Mouse (Mus musculus) embryo, embryonic 10 days (tissue): ENCODE measurements at regions not wholly inside any gene's neighbourhood (a gene's known extent, or its start where the extent isn't known, plus 50 kb on each side); places are given as distances from the start of the nearest gene placed in this dataset.

Source experiments
- DNase-seq: peaks from one replicate; pipeline ENCODE4 v3.0.0-alpha.2; 2015; ENCODE audit warnings: low spot score

DNA sequence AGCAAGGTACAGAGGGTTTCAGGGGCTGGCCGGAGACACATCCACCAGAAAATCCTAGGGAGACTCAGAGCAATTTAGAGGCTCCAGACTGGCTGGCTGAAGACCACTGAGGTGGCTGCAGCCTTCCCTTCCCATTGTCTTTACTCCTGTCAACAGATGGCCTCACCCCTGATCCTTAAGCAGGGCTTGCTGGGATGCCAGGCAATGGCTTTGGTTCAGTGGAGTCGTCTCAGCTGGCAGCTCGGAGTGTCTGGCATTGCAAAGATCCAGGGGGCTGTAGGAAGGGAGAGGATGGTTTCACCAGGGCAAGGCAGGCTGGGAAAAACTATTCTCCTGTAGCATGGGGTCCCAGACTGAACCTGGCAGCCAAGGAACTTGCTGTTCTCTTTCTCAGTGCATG, 395.8 kb downstream of the Tshz3 start:
- DNase-seq = no peak

DNA sequence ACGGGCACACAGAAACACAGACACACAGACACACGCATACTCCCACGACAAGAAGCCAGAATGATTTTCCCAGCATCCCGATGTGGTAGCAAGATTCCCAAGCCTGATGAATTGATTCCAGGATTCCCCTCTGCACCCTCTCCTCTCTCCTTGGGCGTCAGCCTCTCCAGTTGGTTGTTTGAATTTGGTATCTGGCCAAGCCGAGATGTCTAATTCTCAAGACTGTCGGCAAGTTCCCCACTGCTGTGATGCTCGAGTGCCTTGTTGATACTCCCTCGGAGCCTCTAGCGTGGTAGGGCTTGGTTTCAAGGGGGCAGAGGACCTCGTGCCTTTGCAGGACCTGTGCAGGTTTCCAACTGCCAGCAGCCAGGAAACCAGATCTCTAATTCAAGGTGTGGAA, 397.9 kb downstream of the Tshz3 start:
- DNase-seq = no peak

DNA sequence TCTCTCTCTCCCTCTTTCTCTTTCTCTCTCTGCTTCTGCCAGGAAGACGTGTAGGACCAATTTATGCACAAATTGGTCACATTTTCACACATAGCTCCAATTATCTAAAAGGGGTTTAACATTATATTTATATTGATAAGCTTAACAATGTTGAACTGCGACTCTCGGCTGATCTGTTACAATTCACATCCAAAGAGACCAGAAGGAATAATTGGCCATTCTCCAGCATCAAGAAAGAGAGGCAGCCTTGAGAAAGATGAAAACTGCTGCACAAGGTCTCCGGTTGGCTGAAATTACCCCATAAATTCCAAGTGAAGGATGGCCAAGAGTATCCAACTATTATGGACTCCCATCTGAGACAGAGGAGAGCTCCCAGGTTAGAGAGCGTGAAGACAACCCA, 398.4 kb downstream of the Tshz3 start:
- DNase-seq = no peak

DNA sequence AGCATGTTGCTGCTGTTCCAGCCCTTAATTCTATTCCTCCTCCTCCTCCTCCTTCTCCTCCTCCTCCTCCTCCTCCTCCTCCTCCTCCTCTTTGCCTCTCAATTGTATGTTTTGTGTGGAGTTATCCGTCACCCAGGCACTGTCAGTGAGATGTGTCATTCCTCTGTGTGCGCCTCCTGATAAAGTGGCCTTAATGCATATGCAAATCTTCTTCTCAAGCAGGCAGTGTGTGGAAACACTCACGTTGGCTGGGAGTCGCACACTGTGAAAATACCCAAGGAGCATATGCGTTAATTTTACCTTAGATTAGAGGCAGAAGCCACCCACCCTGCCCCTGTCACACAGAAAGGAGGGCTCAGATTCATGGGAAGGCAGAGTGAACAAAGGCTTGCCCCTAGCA, 401.0 kb downstream of the Tshz3 start:
- no peak for DNase-seq

DNA sequence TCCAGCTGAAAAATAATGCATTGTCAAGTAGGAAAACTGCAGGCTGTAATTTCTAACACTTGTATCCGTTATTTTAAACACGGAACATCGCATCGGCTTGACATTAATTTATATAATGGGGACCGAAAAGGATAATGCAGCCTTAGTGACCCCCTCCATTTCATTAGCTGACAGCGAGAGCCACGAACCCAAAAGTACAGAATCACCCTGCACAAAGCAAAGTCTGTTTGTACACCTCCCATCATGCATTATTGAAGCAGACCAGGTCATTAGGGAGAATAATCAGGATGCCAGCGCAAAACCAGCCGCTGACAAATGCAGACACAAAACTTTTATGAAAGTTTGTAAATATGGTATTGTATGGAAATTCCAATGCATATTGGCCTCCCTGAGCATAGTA, 406.8 kb downstream of the Tshz3 start:
- DNase-seq = no peak

DNA sequence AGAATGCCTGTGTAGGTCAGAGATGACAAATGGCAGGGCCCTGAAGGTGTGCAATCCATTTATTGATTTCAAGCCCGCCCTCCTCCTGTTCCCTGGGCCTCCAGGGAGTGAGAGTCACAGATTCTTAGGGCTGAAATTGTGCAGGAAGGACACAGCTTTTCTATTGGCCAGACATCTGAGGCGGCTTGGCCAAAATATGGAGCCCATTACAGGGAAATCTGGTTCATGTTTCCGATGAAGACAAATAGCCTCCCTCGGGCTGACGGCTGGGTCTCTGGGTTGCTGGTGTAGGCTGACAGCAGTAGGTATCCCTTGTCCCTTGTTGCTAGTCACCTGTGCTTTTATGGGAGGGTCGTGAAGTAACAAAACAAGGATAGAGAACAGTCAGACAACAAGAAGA, 413.2 kb downstream of the Tshz3 start:
- DNase-seq = peak; percentile 17

DNA sequence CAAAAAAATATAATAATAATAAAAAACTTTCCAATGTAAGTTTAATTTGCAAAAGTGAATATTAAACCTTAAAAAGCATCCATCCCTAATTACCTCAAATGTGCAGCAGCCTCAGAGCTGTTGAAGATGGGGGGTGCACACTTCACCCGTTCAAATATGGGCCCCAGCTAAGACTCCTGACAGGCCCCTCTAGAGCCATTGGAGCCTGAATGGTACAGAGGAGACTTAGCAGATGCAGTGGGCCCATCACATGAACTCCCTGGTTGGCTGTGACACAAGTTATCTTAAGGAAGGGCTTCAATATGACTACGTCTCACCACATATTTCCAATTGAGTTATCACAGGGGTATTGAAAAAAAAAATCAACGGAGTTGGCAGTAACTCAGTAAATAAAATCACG, 422.9 kb downstream of the Tshz3 start:
- no peak for DNase-seq

DNA sequence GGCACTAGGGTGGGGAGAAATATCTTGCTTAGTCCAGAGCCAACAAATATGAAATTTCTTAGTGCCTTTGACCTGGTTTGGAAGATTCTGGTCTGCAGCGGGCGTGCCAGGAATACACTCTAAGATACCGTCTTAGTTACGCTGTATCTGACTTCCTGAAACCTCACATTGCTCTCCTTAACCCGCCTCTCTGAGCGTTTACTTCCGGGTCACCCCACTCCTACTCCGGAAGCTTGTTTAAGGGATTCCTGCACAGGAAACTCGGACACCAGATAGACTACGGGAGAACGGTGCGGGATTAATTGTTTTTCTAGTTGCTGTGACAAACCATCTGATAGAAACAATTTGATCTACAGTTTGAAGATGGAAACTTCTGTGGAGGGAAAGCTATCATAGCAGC, 442.3 kb downstream of the Tshz3 start:
- DNase-seq = no peak

DNA sequence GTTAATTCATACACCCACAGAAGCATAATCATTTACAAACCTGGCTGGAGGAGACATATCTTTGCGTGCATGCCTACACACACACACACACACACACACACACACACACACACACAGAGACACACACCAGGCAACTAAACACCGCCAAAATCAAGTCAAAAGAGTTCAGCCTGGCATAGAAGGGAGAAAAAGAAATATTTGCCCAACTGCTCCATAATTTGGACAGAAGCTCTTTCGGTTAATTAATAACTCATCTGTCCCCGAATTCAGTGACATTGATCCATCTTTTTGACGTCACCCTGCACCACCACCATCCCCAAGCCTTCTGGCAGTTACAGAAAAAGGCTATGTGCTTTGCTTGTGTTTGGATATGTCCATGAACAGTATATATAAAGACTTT, 444.9 kb downstream of the Tshz3 start:
- DNase-seq = no peak

DNA sequence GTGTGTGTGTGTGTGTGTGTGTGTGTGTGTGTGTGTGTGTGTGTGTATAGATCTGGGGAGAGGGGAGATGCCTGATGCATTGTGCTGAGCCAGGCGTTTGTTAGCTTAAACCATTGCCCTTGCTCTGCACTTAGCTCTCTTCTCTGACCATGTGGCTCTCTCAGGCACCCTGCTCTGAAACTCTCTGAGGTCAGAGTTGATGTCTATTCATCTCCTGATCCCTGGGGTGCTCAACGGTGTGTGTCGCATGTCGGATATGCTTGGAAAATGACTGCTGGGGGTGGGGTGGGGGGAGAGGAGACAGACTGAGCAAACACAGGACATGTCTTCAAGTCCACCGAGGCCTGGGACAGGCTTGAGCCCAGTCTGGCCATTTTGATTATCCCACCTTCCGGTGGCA, 446.4 kb downstream of the Tshz3 start:
- peak; percentile 8 for DNase-seq

DNA sequence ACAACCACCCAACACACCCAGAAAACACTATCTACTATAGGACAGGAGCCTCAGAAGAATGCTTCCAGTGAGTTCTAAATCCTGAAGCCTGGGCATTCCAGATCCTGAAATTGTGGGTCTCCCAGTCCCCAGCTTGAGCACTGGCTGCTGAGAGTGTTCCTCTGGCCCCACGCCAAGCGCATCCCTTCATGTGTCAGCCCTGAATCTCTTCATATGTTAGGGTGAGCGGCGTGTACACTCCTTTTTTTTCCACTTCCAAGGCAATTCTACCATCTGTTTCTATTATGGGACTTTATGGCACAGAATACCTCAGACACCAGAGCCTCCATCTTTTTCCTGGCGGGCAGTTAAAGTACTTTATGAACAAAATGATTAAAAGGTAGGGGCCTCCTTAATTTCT, 451.8 kb downstream of the Tshz3 start:
- DNase-seq = no peak

DNA sequence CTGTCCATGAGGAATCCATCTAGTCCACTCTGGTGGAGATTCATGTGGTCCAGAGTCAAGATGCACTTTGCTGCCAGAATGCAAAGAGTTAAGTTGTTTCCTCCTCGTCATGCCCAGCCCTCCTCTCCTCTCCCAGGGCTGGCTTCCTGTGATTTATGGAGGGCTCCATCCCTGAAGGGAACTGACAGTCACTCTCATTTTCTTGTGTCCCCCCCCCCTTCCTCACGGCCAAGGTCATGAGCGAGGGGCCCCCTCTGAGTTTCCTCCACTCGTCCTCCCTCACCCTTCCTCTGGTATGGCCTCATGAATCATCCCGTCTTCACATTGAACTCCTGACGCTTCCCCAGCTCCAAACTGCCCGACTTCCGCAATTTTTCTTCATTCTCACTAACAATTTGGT, 461.9 kb downstream of the Tshz3 start:
- DNase-seq = no peak

DNA sequence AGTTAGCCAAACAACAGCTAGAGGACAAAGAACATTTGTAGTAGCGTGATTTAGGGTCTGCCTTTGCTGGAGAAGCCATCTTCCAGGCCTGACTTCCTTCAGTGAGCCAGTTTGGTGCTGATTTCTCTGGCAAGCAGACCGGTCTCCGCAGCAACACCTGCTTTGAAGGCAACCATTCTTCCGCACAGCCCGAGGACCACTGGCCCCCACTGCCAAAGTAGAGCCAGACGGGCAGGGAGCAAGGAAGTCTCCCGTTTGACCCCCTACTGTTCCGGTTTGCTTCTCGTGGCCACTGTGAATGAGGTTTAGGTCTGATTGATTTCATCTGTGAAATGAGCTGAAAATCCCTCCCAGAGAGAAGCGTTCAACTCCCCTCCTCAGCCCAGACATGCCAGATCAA, 471.0 kb downstream of the Tshz3 start:
- DNase-seq = no peak

DNA sequence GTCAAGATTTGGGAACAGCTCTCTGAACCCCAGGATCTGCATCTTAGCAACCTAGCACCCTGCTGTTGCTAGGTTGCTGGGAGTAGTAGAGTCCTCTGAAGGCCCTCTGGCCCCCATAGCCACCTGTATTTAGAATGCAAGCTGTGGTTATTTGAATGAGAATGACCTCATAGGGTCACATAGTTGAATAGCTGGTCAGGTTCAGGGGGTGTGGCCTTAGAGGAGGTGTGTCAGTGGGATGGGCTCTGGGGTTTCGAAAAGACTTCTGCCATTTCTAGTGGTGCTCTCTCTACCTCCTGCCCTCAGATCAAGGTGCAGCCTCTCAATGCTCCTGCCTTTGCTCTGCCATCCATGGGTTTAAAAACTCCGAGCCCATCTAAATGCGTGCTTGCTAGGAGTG, 477.8 kb downstream of the Tshz3 start:
- DNase-seq = no peak

DNA sequence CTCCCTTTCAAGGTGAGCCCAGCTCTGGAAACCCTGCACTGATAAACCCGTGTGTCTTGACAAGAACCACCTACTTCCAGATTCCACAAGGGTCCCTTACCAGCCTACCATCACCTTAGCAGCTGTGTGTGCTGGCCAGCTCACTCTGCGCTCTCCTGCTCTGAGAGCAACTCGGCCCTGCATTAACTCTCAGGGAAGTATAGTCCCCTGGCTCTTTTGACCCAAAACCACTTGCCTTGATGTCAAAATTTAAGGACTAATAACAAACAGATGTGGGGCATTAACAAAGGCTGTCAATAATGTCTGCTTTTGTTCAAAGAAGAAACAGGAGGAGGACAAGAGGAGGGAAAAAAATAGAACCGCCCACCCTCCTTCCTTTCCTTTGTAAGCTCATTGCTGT, 480.3 kb downstream of the Tshz3 start:
- peak; percentile 34 for DNase-seq

DNA sequence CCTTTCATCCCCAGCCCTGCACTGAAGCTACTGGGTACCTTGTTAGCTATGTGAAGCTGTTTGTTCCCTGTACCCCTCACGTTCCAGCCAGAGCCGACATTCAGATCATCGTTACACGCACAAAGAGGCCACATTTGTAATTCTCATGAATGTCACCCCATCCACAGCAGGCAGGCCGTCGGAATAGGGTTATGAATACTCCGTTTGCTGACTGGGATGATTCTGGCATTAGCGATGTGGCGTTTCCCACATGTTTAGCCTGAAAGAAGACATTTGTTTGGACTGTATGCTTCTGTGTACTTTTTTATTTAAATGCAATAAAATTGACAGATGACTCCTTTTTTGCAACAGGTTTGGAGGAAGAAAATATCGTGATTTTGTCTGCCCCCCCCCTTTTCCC, 482.0 kb downstream of the Tshz3 start:
- peak; percentile 17 for DNase-seq

DNA sequence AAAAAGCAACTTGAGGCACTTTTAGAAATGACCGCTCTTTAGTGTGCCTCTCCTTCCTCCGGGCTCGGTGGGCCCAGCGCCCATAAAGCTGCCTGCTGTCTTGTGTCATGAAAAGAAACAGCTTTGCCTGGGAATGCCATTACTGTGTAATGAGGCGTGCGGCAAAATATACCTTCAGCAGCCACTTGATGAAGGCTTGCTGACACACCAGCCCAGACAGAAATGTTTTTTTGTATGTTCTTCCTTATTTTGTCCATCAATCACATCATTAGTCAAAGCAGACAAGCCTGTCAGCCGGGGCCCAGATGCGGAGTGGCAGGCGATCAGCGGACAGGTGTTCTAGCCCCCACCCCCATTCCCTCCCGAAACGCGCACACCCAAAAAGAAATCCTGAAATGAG, 482.5 kb downstream of the Tshz3 start:
- peak; percentile 59 for DNase-seq

DNA sequence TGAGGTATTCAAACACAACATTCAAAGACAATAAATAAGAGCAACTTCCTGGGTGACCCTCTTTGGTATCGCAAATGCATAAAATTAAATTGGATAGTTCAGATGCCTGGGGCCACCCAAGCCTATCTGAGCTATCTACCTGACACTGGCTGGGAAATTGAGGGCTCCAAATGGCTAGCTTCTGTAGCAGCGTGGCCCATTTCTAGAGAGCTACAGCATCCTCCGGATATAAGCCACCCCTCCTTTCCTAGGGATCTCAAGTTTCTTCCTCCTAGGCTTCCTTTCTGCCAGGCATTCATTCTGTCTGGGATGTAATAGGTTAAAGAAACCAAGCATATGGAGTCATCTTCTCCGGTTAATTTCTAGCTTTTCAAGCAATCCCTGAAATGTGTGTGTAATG, 483.2 kb downstream of the Tshz3 start:
- no peak for DNase-seq

DNA sequence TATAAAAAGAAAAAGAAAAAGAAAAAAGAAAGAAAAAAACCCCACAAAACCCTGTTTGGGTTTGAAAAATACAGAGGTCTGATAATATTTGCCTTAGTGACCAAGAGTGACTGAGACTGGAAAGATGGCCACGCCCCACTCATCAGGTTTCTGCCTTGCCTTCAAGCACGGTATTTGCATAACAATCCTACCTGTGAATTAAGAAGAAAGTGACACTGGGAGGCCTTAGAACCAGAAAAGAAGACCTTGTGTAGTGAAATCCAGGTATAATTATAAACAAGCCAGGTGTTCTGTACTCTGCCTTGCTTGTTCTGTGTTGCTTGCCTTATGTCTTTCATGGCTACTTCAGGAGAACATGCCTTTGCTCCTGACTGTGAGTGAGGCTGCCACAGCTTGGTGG, 494.6 kb downstream of the Tshz3 start:
- no peak for DNase-seq

DNA sequence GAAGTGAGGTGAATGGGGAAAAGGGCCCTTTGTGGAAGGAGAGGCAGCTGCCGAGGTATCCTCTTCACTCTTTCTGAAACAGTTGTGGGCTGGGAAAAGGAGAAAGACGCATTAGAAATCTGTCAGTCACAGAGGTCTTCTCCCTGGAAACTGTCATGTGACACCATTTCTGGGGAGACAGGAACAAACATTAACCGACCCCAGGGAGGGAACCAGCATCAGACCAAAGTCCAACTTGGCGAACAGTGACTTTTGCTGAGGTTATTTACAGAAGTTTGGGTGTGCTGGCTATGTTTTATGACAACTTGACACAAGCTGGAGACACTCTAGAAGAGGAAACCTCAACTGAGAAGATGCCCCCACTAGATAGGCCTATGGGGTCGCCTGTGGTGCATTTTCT, 506.9 kb downstream of the Tshz3 start:
- no peak for DNase-seq

DNA sequence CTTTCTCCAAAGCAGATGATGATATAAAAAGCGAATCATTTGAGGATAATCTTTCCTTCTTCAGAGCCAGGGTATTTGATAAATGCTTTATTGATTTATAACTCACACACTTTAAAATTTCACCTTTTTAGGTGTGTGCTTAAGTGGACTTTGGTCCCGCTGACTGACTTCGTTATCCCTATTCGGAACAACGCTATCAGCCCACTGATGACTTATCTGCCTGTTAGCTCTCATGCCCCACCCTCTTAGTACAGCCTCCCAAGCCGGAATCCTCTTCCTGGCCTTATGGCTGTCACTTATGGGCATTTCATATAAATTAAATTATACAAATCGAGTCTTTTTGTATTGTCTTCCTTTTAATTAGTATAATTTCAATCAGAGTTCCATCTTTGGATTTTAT, 510.4 kb downstream of the Tshz3 start:
- DNase-seq = no peak

DNA sequence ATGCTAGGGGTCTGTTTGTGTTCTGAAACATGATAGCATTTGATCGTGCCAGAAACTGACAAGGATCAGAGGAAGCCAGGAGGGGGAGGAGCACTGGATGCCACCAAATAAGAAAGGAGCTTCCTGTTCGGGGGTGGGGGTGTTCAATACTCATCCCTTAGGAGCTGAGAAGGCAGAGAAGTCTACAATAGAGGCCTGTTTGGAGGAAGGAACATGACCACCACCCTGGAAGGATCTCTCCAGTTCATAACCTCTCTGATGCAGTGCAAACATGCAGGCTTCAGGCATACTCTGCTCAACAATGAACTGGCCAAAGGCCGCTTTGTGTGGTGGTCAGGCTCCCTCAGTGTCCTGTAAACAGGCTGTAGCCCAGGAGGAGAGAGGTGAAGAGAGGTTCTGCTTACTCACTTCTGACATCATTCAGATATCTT, 515.8 kb downstream of the Tshz3 start:
- DNase-seq = peak; percentile 53

DNA sequence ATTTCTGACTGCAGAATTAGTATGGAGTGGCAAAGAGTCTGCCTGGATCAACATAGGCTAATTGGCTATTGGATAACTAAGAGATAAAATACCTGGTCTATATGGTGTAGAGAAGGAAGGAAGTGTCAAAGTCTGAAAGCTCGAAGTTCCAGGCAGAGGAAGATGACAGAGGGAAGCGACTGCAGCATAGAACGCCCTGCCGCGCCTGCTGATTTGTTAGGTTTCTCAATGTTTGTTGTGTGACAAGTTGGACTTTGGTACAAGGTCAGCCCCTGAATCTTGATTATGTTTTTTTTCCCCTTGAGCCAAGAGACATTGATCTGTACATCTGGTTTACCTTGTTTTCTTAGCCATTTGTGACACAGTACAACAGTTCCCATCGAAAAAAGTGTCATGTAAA, 517.6 kb downstream of the Tshz3 start:
- no peak for DNase-seq

DNA sequence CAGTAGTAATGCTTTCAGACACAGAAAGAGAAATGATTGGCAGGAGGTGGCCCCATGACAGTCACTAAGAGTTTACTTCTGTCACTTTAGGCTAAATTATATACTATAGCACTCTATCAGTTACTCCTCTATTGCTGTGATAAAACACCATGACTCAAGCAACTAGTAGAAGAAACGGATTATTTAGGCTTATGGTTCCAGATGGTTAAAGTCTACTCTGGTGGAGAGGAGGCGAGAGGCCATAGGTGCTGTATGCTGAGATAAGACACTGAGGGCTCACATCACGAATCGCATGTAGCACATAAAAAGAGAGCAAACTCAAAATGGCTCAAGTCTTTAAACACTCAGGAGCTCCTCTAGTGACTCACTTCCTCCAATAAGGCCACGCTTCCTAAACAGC, 522.6 kb downstream of the Tshz3 start:
- no peak for DNase-seq

DNA sequence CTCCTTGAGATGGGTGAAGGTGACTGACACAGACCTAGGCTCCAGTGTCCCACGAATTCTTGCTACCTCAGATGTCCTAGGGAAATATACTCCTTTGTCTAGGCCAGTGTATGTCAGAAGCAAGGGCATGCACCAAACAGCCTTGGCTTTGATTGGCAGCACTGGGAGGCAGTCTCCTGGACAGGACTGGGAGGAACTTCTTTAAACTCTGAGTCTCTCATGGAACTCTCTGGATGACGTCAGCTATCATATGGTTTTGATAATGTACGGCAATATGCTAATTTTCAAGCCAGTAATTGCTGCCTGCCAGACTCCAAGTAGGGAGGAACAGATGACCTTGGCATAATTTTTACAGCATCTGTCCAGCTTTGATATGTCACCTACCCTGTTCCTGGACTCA, 528.5 kb downstream of the Tshz3 start:
- peak; percentile 24 for DNase-seq
